Mouse (Mus musculus): ENCODE results near the gene Tmem109. TPM values are rescaled to one million over a fixed set of nuclear protein-coding genes. Genes with fewer than 3 reads are reported as not detected.
A peak's percentile ranks its signal among the peaks of the same experiment; 100 is the strongest.

The Tmem109 gene
- polyA plus RNA-seq, 1 experiment: 71.8 TPM

- Histone ChIP-seq H3K4me1 (replicated peaks; ENCODE audit: control insufficient read depth, insufficient read depth, low read length) (no peaks in the 10 kb centered on the region), H3K4me3 (ENCODE audit: control insufficient read depth, insufficient read depth, low read length) (no peak overlapping the region), H3K27ac (ENCODE audit: control insufficient read depth, insufficient read depth, low read length) (no peak overlapping the region), H3K36me3 (ENCODE audit: control insufficient read depth, insufficient read depth, low read length) (peaks cover 31% of the 10 kb centered on the region), H3K27me3 (ENCODE audit: control insufficient read depth, insufficient read depth, low read length) (no peaks in the 10 kb centered on the region)
- TF ChIP-seq POLR2A (IDR thresholded peaks at IDR 0.05; ENCODE audit: control insufficient read depth, extremely low read depth, insufficient read depth, low read length, poor library complexity) (no peak), CTCF (IDR thresholded peaks at IDR 0.05; ENCODE audit: borderline replicate concordance, control insufficient read depth, extremely low read depth, insufficient read depth, low read length, poor library complexity) (no peak)
- peak; percentile 57 for DNase-seq
- WGBS: 61% methylated on average over 3 of the region's 3 CpGs
Observed at GRCm38 (mm10) chr19:10907891-10908290, 26.1 kb upstream of the Tmem109 start.

DNA sequence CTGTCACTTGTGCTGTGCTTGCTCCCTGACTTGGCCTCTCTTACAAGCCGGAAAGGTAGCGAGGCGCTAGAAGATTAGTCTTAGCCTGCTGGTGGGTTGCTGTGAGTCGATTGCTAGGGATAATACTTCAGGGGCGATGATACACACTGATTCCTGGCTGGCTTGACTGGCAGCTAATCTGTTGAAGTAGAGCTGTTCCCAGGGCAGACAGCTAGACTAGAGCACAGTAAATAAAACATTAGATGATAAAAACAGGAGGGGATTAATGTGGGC lies 23.9 kb upstream of the Tmem109 start:
- H3K4me3 ChIP-seq (ENCODE audit: control insufficient read depth, insufficient read depth, low read length): no peak overlapping the region
- TF ChIP-seq CTCF (IDR thresholded peaks at IDR 0.05; ENCODE audit: borderline replicate concordance, control insufficient read depth, extremely low read depth, insufficient read depth, low read length, poor library complexity) (no peak), POLR2A (IDR thresholded peaks at IDR 0.05; ENCODE audit: control insufficient read depth, extremely low read depth, insufficient read depth, low read length, poor library complexity) (no peak)
- no peaks in the 10 kb centered on the region for H3K4me1 ChIP-seq (replicated peaks; ENCODE audit: control insufficient read depth, insufficient read depth, low read length)
- no peaks in the 10 kb centered on the region for H3K27me3 ChIP-seq (ENCODE audit: control insufficient read depth, insufficient read depth, low read length)
- WGBS: 97% methylated on average over 5 of the region's 5 CpGs
- H3K27ac ChIP-seq (ENCODE audit: control insufficient read depth, insufficient read depth, low read length): no peak overlapping the region
- no peak for DNase-seq
- H3K36me3 ChIP-seq (ENCODE audit: control insufficient read depth, insufficient read depth, low read length): peaks cover 52% of the 10 kb centered on the region

DNA sequence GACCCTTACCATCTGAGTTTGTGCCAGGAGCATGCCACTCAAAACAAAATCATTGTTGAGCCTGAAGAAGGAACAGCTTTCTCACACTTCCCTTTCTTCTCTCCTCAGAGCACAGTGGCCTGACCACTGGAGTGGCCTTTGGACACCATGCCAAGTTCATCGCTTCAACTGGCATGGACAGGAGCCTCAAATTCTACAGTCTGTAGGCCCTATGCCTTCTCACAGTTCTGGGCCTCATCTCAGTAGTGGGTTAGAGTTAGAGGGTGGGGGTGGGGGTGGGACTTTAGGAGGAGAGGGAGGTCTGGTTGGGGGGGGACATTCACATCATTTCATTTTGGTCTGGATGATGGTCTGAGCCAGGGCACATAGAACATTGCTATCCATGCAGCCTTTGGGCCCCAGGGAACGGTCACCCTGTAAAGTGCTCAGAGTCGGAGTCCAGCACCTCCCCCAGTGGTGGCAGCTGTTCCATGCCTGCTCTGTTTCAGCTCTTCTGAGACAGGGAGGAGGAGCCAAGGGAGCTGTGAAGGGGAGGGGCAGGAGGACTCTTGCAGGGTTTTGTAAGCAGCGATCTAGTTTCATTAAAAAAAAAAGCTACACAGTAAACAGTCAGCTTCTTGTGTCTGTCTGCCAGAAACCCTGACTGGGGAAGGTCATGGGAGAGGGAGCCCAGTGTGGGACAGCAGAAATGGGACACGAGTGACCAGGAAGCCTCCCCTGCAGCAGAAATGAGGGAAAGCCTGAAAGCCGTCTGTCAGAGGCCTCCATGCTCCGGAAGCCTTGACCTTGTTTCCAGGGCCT lies 23.3 kb upstream of the Tmem109 start:
- Histone ChIP-seq H3K4me1 (replicated peaks; ENCODE audit: control insufficient read depth, insufficient read depth, low read length) (no peaks in the 10 kb centered on the region), H3K4me3 (ENCODE audit: control insufficient read depth, insufficient read depth, low read length) (no peak overlapping the region), H3K27ac (ENCODE audit: control insufficient read depth, insufficient read depth, low read length) (no peak overlapping the region), H3K27me3 (ENCODE audit: control insufficient read depth, insufficient read depth, low read length) (no peaks in the 10 kb centered on the region), H3K36me3 (ENCODE audit: control insufficient read depth, insufficient read depth, low read length) (peaks cover 57% of the 10 kb centered on the region)
- no peak for DNase-seq
- WGBS: 87% methylated on average over 7 of the region's 7 CpGs
- TF ChIP-seq POLR2A (IDR thresholded peaks at IDR 0.05; ENCODE audit: control insufficient read depth, extremely low read depth, insufficient read depth, low read length, poor library complexity) (no peak), CTCF (IDR thresholded peaks at IDR 0.05; ENCODE audit: borderline replicate concordance, control insufficient read depth, extremely low read depth, insufficient read depth, low read length, poor library complexity) (no peak)

DNA sequence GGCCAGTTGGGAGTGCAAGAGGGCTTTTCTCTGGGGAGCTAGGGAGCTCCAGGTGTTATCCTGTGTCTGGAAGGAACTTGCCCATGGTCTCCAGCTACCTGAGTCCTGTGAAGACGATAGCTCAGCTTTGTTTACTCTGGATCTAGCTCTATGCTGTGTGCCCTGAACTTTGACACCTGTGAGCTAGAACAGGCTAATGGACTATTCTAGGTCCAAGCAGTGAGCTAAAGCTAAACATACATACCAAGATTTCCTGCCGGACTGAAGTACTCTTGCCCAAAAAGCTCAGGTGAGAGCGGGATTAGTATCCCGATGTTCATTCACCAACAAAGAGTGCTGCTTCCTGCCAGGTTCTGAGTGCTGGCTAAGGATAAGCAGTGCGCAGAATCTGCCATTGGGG lies 22.7 kb upstream of the Tmem109 start:
- no peak overlapping the region for H3K27ac ChIP-seq (ENCODE audit: control insufficient read depth, insufficient read depth, low read length)
- no peaks in the 10 kb centered on the region for H3K4me1 ChIP-seq (replicated peaks; ENCODE audit: control insufficient read depth, insufficient read depth, low read length)
- no peak for DNase-seq
- TF ChIP-seq POLR2A (IDR thresholded peaks at IDR 0.05; ENCODE audit: control insufficient read depth, extremely low read depth, insufficient read depth, low read length, poor library complexity) (no peak), CTCF (IDR thresholded peaks at IDR 0.05; ENCODE audit: borderline replicate concordance, control insufficient read depth, extremely low read depth, insufficient read depth, low read length, poor library complexity) (no peak)
- no peak overlapping the region for H3K4me3 ChIP-seq (ENCODE audit: control insufficient read depth, insufficient read depth, low read length)
- no peaks in the 10 kb centered on the region for H3K27me3 ChIP-seq (ENCODE audit: control insufficient read depth, insufficient read depth, low read length)
- H3K36me3 ChIP-seq (ENCODE audit: control insufficient read depth, insufficient read depth, low read length): peaks cover 62% of the 10 kb centered on the region
- WGBS: 97% methylated on average over 5 of the region's 5 CpGs

DNA sequence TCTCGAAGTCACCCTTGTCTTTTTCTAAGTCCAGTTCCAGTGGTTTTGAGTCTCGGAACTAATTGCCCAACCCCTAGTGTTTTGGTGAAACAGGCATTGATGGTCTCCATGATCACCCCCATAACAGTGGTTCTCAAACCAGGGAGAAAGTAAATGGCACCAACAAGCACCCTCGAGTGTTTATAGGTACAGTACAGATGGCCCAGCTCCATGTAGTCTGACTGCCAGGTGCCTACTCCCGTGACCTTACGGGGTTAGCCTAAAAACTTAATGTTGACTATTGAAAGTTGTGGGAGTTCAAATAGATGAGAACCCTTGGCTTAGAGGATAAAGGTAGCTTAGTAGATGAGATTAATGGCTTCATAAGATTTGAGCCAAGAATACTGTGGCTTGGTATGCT lies 19.2 kb upstream of the Tmem109 start:
- WGBS: 98% methylated on average over 5 of the region's 5 CpGs
- no peak overlapping the region for H3K4me3 ChIP-seq (ENCODE audit: control insufficient read depth, insufficient read depth, low read length)
- TF ChIP-seq POLR2A (IDR thresholded peaks at IDR 0.05; ENCODE audit: control insufficient read depth, extremely low read depth, insufficient read depth, low read length, poor library complexity) (no peak), CTCF (IDR thresholded peaks at IDR 0.05; ENCODE audit: borderline replicate concordance, control insufficient read depth, extremely low read depth, insufficient read depth, low read length, poor library complexity) (no peak)
- H3K27me3 ChIP-seq (ENCODE audit: control insufficient read depth, insufficient read depth, low read length): no peaks in the 10 kb centered on the region
- no peak for DNase-seq
- H3K4me1 ChIP-seq (replicated peaks; ENCODE audit: control insufficient read depth, insufficient read depth, low read length): no peaks in the 10 kb centered on the region
- H3K36me3 ChIP-seq (ENCODE audit: control insufficient read depth, insufficient read depth, low read length): peaks cover 72% of the 10 kb centered on the region
- H3K27ac ChIP-seq (ENCODE audit: control insufficient read depth, insufficient read depth, low read length): no peak overlapping the region

GRCm38 (mm10) chr19:10900315-10900714 lies 18.5 kb upstream of the Tmem109 start:
- DNase-seq: no peak
- WGBS: 94% methylated on average over 6 of the region's 6 CpGs
- H3K27ac ChIP-seq (ENCODE audit: control insufficient read depth, insufficient read depth, low read length): no peak overlapping the region
- no peaks in the 10 kb centered on the region for H3K27me3 ChIP-seq (ENCODE audit: control insufficient read depth, insufficient read depth, low read length)
- peaks cover 5% of the 10 kb centered on the region; the same call in 1 of the 2 replicates for H3K4me1 ChIP-seq (replicated peaks; ENCODE audit: control insufficient read depth, insufficient read depth, low read length)
- no peak overlapping the region for H3K4me3 ChIP-seq (ENCODE audit: control insufficient read depth, insufficient read depth, low read length)
- H3K36me3 ChIP-seq (ENCODE audit: control insufficient read depth, insufficient read depth, low read length): peaks cover 64% of the 10 kb centered on the region
- no peak for TF ChIP-seq POLR2A (IDR thresholded peaks at IDR 0.05; ENCODE audit: control insufficient read depth, extremely low read depth, insufficient read depth, low read length, poor library complexity)
- TF ChIP-seq CTCF (IDR thresholded peaks at IDR 0.05; ENCODE audit: borderline replicate concordance, control insufficient read depth, extremely low read depth, insufficient read depth, low read length, poor library complexity): no peak
